Mouse (Mus musculus) heart, embryonic 10.5 days (tissue): ENCODE measurements around the gene Tpcn1. TPM values are rescaled to one million over a fixed set of nuclear protein-coding genes. Genes with fewer than 3 reads are reported as not detected.

ENCODE experiments used
- DNase-seq: peaks from one replicate; pipeline ENCODE4 v3.0.0-alpha.2; 2017; ENCODE audit warnings: low spot score
- H3K27ac ChIP-seq: fragments of 300-500 bp; sonication (generic); 2 replicates; pipeline ENCODE4 v1.5.1; 2016; ENCODE audit warnings: mild to moderate bottlenecking
- H3K27me3 ChIP-seq: fragments of 300-500 bp; sonication (generic); 2 replicates; pipeline ENCODE4 v1.6.1; 2016; ENCODE audit warnings: mild to moderate bottlenecking; ENCODE audit not compliant: poor library complexity, insufficient read depth, severe bottlenecking
- H3K36me3 ChIP-seq: fragments of 300-500 bp; sonication (generic); 2 replicates; pipeline ENCODE4 v1.6.1; 2016; ENCODE audit warnings: mild to moderate bottlenecking, moderate library complexity
- H3K4me1 ChIP-seq: fragments of 300-500 bp; sonication (generic); 2 replicates; pipeline ENCODE4 v1.6.1; 2016; ENCODE audit warnings: mild to moderate bottlenecking
- H3K4me3 ChIP-seq: fragments of 300-500 bp; sonication (generic); 2 replicates; pipeline ENCODE4 v1.5.1; 2016; ENCODE audit warnings: mild to moderate bottlenecking, moderate library complexity
- H3K9me3 ChIP-seq: fragments of 300-500 bp; sonication (generic); 2 replicates; pipeline ENCODE4 v1.6.1; 2016; ENCODE audit warnings: mild to moderate bottlenecking, moderate library complexity
- WGBS: fragments of 180-500 bp; shearing (Covaris S2); methylation state at CpG from one replicate; pipeline ENCODE4 v1.1.7; 2016; 5-methylcytosine and 5-hydroxymethylcytosine counted together
- polyA plus RNA-seq: library from polyadenylated mRNA; unstranded; fragments of >200 nt; fragmentation: Nextera tagmentation; extraction: Ambion mirVana; gene quantifications from 2 replicates; pipeline ENCODE4 v1.2.1, GENCODE M21; 2016

Tpcn1 gene
- polyA plus RNA-seq, 1 experiment from 2014 or later: 21.7 TPM

- Histone ChIP-seq H3K4me1 (peaks cover 65% of the 10 kb centered on the region), H3K4me3 (peak overlapping the region; percentile 23; the same call in 1 of the 2 replicates), H3K36me3 (peaks cover 23% of the 10 kb centered on the region), H3K9me3 (no peaks in the 10 kb centered on the region), H3K27ac (peak overlapping the region; percentile 70), H3K27me3 (no peaks in the 10 kb centered on the region)
- DNase-seq: no peak
- WGBS: 23% methylated on average over 16 of the region's 16 CpGs
These were observed 27.7 kb downstream of the Tpcn1 start for GRCm38 (mm10) chr5:120560616-120561311.

DNA sequence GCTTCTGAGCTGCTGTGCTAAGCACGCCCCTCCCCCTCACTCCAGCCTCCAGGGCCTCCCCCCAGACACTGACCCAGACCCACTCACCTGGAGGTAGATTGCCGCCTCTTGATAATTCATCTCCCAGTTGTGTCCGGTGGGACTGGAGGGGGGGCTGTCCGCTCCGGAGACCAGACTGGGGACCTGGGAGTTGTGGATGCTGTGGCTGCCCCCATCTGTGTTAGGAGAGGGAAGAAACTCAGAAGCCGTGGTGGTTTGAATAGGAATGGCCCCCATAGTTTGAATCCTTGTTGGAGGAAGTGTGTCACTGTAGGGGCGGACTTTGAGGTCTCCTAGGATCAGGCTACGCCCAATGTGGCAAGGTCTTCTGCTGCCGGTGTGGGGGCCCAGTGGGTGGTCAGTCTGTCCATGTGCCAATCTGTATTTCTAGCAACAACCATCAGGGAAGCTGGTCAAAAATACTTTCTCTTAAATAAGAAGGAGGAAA, 28.3 kb downstream of the Tpcn1 start:
- no peaks in the 10 kb centered on the region for H3K27me3 ChIP-seq
- H3K36me3 ChIP-seq: peaks cover 29% of the 10 kb centered on the region
- no peak overlapping the region for H3K4me3 ChIP-seq
- peak overlapping the region; percentile 70; the same call in 1 of the 2 replicates for H3K27ac ChIP-seq
- DNase-seq: no peak
- no peaks in the 10 kb centered on the region for H3K9me3 ChIP-seq
- peaks cover 59% of the 10 kb centered on the region for H3K4me1 ChIP-seq
- WGBS: 68% methylated on average over 9 of the region's 9 CpGs

GRCm38 (mm10) chr5:120558762-120559161, 29.7 kb downstream of the Tpcn1 start:
- DNase-seq: no peak
- Histone ChIP-seq H3K4me1 (peaks cover 49% of the 10 kb centered on the region), H3K9me3 (no peaks in the 10 kb centered on the region), H3K27me3 (no peaks in the 10 kb centered on the region), H3K4me3 (no peak overlapping the region), H3K36me3 (peaks cover 41% of the 10 kb centered on the region), H3K27ac (peak overlapping the region; percentile 37)
- 57% methylated on average over 14 of the region's 14 CpGs for WGBS

DNA sequence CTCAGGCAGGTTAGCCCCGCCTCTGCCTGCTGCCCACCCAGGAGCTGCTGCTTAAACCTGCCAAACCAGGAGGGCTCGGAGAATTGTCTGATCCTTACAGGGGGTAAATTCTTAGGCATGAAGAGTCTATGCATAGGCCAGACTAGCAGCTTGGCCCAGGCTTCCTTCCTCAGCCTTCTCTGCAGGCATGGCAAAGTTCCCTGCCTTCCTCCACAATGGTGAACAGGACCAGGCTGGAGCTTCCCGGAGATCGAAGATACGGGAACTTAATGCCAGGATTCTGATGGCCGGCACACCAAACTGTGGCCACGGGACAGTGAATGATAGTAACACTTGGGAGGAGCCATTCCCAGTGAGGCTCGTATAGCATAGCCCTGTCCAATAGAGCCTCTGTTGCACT, 30.4 kb downstream of the Tpcn1 start:
- Histone ChIP-seq H3K27me3 (no peaks in the 10 kb centered on the region), H3K4me1 (peaks cover 42% of the 10 kb centered on the region), H3K9me3 (no peaks in the 10 kb centered on the region), H3K4me3 (no peak overlapping the region), H3K27ac (peak overlapping the region; percentile 37; the same call in 1 of the 2 replicates), H3K36me3 (peaks cover 48% of the 10 kb centered on the region)
- DNase-seq: no peak
- 76% methylated on average over 8 of the region's 8 CpGs for WGBS

GRCm38 (mm10) chr5:120555871-120556270, 32.6 kb downstream of the Tpcn1 start:
- no peaks in the 10 kb centered on the region for H3K9me3 ChIP-seq
- H3K27me3 ChIP-seq: no peaks in the 10 kb centered on the region
- 90% methylated on average over 24 of the region's 24 CpGs for whole genome bisulfite sequencing
- H3K27ac ChIP-seq: no peak overlapping the region
- no peak overlapping the region for H3K4me3 ChIP-seq
- peaks cover 68% of the 10 kb centered on the region for H3K36me3 ChIP-seq
- DNase-seq: no peak
- peaks cover 31% of the 10 kb centered on the region for H3K4me1 ChIP-seq

DNA sequence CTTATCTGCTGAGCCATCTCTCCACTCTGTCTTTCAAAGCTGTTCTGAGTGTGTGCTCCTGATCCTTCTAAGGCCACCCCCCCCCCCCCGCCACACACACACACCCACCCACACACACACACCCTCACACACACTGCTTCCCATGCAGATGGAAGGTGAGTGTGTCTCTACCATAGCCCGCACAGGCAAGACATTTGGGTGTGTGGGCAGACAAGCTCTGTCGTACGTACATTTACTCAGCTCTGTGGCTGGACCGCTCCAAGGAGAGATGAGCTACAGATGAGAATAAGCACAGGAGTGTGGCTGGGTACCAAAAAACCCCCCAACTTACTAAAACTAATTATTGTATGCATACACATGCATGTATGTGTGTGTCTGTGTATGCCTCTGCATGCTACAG, 37.8 kb downstream of the Tpcn1 start:
- H3K27me3 ChIP-seq: no peaks in the 10 kb centered on the region
- H3K36me3 ChIP-seq: peaks cover 66% of the 10 kb centered on the region
- peaks cover 17% of the 10 kb centered on the region for H3K4me1 ChIP-seq
- 96% methylated on average over 4 of the region's 5 CpGs for WGBS
- H3K9me3 ChIP-seq: no peaks in the 10 kb centered on the region
- DNase-seq: no peak
- no peak overlapping the region for H3K27ac ChIP-seq
- no peak overlapping the region for H3K4me3 ChIP-seq

- no peak for DNase-seq
- 73% methylated on average over 5 of the region's 5 CpGs for WGBS
- H3K4me1 ChIP-seq: peaks cover 17% of the 10 kb centered on the region
- H3K27ac ChIP-seq: no peak overlapping the region
- no peak overlapping the region for H3K4me3 ChIP-seq
- no peaks in the 10 kb centered on the region for H3K9me3 ChIP-seq
- no peaks in the 10 kb centered on the region for H3K27me3 ChIP-seq
- H3K36me3 ChIP-seq: peaks cover 60% of the 10 kb centered on the region
These were observed 38.3 kb downstream of the Tpcn1 start for GRCm38 (mm10) chr5:120550137-120550536.

GRCm38 (mm10) chr5:120548236-120548850, 40.1 kb downstream of the Tpcn1 start:
- peaks cover 60% of the 10 kb centered on the region for H3K36me3 ChIP-seq
- H3K27ac ChIP-seq: no peak overlapping the region
- DNase-seq: no peak
- no peak overlapping the region for H3K4me3 ChIP-seq
- peaks cover 17% of the 10 kb centered on the region for H3K4me1 ChIP-seq
- H3K9me3 ChIP-seq: no peaks in the 10 kb centered on the region
- H3K27me3 ChIP-seq: no peaks in the 10 kb centered on the region
- 74% methylated on average over 11 of the region's 11 CpGs for WGBS

GRCm38 (mm10) chr5:120536632-120537031, 51.8 kb downstream of the Tpcn1 start:
- DNase-seq: no peak
- Histone ChIP-seq H3K27me3 (no peaks in the 10 kb centered on the region), H3K9me3 (no peaks in the 10 kb centered on the region), H3K4me1 (peaks cover 22% of the 10 kb centered on the region), H3K36me3 (peaks cover 58% of the 10 kb centered on the region), H3K27ac (no peak overlapping the region), H3K4me3 (no peak overlapping the region)
- WGBS: 80% methylated on average over 5 of the region's 5 CpGs

DNA sequence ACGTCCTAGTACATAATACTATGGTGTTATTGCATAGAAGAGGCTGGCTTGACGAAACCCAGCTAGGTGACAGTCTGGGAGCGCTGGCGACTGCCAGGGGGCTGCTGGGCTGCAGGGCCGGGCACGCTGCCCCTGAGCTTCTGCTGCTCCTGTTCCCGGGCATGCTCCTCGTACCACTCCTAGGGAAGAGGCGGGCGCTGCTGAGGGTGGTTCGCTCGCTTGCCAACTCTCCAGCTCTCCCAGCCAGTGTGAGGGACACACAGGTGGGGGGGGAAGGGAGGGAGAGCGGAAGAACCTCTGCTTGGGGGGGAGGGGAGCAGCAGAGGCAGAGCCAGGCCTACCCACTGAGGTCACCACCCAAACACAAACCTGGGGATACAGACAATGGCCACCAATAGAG, 52.4 kb downstream of the Tpcn1 start:
- peaks cover 52% of the 10 kb centered on the region for H3K36me3 ChIP-seq
- no peaks in the 10 kb centered on the region for H3K9me3 ChIP-seq
- DNase-seq: no peak
- H3K4me3 ChIP-seq: no peak overlapping the region
- H3K4me1 ChIP-seq: peaks cover 22% of the 10 kb centered on the region
- no peaks in the 10 kb centered on the region for H3K27me3 ChIP-seq
- 90% methylated on average over 12 of the region's 13 CpGs for WGBS
- peak overlapping the region; percentile 5; the same call in 1 of the 2 replicates for H3K27ac ChIP-seq

GRCm38 (mm10) chr5:120534686-120535075, 53.8 kb downstream of the Tpcn1 start:
- no peak for DNase-seq
- Histone ChIP-seq H3K36me3 (peaks cover 44% of the 10 kb centered on the region), H3K4me1 (peaks cover 22% of the 10 kb centered on the region), H3K9me3 (no peaks in the 10 kb centered on the region), H3K27ac (0 out of 2 replicates have a peak overlapping the region, but pooled peaks have one; percentile 38), H3K4me3 (no peak overlapping the region), H3K27me3 (no peaks in the 10 kb centered on the region)
- whole genome bisulfite sequencing: 78% methylated on average over 2 of the region's 2 CpGs

DNA sequence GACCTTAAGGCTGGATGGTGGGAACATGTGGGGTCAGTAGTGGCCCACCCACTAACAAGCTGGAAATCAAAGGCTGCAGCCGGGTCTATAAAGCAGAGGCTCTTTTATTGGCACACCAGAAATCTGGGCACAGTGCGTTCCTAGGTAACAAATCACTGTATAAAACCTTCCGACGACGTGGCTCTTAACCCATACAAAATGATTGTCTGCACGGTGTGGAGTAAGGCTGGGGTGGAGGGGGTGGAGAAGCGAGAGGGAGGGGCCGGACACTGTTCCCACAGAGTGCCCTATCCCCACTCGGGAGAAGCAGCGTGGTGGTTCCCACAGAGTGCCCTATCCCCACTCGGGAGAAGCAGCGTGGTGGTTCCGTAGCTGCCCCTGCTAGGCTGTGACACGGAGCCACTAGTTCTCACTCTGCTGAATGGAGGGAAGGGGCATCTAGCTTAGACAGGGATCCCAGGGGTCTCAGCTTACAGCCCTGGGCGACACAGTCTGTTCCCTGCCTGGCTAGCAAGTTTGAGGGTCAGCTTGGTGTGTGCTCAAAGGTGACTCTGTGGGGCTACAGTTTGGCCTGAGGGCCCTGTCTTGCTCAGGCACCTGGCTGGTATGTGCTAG, 54.3 kb downstream of the Tpcn1 start:
- Histone ChIP-seq H3K4me1 (peaks cover 22% of the 10 kb centered on the region), H3K27ac (0 out of 2 replicates have a peak overlapping the region, but pooled peaks have one; percentile 38), H3K27me3 (no peaks in the 10 kb centered on the region), H3K4me3 (no peak overlapping the region), H3K9me3 (no peaks in the 10 kb centered on the region), H3K36me3 (peaks cover 39% of the 10 kb centered on the region)
- no peak for DNase-seq
- 79% methylated on average over 15 of the region's 15 CpGs for WGBS

DNA sequence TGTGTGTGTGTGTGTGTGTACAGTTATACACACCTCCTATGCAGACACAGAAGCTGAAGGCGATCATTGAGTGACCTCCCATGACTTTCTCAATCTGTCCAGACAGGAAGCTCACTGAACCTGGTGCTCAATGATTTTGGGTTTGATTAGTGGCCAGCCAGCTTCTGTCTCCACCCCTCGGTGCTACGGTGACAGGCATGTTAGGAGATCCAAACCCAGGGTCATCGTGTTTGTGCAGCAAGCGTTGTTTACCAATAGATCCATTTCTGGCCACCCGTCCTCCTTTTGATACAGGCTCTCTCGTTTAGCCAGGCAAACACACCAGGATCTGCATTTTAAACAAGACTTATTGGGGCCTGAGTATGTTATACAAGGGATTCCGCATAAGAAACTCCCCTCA, 56.8 kb downstream of the Tpcn1 start:
- 83% methylated on average over 8 of the region's 8 CpGs for WGBS
- H3K27ac ChIP-seq: no peak overlapping the region
- no peaks in the 10 kb centered on the region for H3K27me3 ChIP-seq
- H3K9me3 ChIP-seq: no peaks in the 10 kb centered on the region
- H3K36me3 ChIP-seq: peaks cover 18% of the 10 kb centered on the region
- no peak for DNase-seq
- H3K4me1 ChIP-seq: peaks cover 22% of the 10 kb centered on the region
- no peak overlapping the region for H3K4me3 ChIP-seq
